Mouse (Mus musculus): Measurements from ENCODE around the gene Cerkl.

Gene Cerkl

DNA sequence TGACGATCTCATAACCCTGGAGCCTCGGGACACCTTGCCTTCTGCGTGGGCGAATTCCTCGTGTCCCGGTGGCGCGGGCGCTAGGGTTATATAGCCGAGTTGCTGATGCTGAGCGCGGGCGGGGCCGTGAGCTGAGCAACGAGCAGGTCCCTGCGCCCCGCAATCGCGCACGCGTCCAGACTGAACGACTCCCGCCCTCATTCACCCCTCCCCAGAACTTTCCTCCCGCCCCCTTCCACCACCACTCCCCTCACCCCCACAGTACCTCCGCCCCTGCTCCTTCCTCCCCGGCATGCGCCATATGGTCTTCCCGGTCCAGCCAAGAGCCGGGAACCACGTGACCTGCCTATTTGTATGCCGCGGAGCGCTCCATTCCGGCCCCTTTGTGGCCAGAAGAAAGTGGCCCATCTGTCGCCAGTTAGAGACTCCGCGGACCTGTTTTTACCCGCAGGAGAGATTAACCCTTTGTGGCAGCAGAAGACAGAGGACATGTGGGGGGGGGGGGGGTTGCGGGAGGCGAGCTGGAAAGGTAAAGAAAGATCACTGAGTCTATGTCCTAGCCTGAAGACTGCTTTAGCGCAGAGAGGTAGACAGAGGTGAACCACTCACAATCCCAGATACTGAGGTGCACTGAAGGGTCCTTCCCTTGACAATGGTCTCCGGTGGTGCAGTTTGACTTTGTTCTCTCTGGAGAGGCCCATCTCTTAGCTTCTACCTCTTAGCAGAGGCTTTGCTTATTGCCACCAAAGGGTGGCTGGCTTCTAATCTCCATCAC lies at the start of gene Cerkl, which contains the start of gene Neurod1:
Gene Cerkl, minus strand, starts transcription at position 211 of the 775 bp plus-strand sequence.
Gene Neurod1, minus strand, starts transcription at position 177 of the 775 bp plus-strand sequence.
- DNase-seq (ENCODE audit: extremely low spot score), result peak; percentile 77

DNA sequence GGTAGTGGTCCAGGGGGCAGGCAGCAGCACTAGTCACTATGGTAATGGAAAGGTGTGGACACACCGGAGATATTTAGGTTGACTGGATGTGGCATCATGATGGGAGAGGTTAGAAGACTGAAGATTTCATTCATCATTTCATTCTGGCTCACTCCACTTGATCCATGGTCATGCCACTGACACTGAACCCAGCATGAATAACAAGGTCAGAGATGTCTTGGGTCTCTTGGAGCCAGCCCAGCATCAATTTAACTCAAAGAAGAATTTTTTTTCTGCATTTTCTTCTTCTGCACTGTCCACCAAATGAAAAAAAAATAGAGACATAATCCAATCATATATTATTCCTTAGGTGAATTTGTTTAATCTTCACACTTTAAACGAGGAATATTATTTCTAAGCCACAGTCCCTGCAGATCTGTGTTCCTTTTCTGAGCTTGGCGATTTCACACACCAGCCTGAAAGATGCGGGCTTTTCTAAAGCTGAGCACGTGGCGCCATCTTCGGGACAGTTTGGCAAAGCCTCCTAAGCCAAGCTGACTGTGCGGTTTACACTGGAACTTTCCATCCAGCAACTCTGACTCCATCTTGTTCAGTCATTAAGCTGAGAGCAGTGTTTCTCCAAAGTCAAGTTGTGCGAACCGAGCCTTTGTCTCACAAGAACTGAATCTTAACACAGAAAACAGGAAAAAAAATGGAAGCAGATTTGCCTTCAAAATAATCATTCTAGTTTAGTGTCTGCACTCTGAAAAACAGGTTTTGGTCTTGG lies 42.6 kb upstream of the Cerkl start:
- peak; percentile 57 for DNase-seq (ENCODE audit: extremely low spot score)

DNA sequence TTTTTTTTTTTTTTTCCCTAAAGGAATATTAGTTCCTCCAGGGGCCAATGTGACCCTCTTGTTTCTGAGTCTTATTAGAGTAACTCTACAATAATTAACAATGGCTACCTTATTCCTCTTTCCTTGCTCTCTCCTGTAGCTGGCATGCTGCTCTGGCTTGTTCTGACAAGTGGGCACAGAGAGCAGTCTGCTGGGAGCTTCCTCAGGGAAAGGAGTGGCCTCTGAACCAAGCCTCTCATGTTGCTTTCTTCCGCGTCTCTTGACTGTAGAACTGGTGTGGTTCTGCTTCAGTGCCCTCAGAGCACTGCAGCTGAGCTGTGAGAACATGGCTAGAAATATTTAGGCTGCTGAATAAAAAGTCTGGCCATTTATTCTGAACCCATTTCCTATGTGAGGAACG lies 28.5 kb upstream of the Cerkl start:
- no peak for DNase-seq (ENCODE audit: extremely low spot score)

DNA sequence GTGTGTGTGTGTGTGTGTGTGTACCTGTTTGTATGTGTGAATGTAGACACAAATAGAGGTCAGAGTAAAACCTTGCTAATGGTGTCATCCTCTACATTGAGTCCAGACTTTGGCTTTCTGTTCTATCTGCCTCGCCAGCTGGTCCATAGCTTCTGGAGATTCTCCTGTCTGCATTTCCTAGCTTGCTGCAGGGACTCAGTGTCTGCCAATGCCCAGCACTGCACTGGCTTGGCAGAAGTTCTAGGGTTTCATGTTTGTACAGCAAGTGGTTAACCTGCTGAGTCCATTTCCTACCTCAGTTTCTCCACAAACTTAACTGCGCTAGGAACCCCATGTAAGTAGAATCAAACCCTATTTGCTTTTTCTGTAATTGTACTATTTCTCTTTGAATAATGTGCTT lies 25.9 kb upstream of the Cerkl start:
- no peak for DNase-seq (ENCODE audit: extremely low spot score)

DNA sequence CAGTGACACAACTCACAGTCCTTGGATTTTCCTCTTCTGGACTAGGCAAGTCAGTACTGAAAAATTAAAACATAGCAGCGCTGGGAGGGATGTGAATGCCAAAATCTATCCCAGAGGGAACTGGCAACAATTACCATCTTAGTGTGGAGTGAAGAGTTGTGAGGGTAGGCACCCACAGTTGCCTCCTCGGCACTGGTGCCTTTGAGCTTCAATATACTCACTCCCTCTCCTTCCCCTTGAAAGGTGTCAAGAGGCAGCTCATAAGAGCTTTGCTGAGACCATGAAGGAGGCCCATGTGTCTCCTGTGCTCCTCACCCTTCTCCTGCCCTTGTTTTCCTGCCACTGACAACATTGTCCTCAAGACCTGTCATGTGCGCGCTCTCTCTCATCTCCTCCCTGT lies 5.8 kb upstream of the Cerkl start:
- no peak for DNase-seq (ENCODE audit: extremely low spot score)

DNA sequence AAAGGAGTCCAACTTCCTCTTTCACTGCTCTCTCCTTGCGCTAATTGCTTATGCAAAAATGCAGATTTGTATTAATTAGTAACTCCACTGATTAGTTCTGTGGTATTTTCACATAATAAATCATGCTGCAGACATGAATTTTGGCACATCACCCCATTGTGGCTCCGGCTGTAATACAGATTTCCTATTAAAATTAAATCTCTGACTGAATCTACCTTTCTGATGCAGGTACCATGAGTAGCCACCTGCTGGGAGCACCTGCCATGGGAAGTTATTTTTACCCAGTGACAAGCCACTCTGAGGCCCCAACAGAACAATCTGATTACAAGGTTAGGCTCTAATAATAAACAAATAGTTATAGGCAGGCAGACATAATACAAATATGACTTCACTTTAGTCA lies 5.3 kb upstream of the Cerkl start:
- DNase-seq (ENCODE audit: extremely low spot score), result no peak

DNA sequence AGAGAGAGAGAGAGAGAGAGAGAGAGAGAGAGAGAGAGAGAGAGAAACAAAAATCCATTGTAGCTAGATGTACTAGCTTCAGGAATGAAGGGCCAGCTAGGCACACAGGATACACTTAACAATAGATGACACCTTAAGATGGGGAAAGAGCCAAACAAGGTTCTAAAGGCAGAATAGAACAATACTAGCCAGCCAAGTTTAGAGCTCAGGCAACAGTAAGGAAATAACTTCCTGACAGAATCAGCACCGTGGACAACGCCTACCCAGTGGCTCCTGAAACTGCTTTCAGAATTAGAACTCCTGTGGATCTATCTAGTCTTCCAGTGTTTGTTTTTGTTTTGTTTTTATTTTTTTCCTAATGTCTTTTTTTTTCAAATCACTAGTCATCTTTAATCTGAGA lies 4.0 kb upstream of the Cerkl start:
- peak; percentile 36 for DNase-seq (ENCODE audit: extremely low spot score)

DNA sequence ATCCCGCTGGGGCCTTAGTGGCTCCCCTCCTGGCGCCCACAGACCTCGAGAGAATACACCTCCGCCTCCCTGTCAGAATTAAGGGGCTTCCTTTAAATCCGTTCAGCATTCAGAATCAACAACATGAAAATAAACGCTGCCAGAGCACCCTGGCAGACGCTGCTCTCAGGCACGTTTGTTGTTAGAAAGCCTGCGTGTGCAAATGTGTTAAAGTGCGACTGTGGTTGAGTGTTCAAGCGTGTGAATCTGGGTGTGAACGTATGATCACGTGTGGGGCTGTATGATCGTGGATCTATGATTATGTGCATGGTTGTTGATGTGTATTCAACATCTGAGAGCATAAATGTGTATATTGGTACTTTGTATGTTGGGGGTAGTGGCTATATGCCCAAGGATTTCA lies 3.5 kb upstream of the Cerkl start:
- no peak for DNase-seq (ENCODE audit: extremely low spot score)

DNA sequence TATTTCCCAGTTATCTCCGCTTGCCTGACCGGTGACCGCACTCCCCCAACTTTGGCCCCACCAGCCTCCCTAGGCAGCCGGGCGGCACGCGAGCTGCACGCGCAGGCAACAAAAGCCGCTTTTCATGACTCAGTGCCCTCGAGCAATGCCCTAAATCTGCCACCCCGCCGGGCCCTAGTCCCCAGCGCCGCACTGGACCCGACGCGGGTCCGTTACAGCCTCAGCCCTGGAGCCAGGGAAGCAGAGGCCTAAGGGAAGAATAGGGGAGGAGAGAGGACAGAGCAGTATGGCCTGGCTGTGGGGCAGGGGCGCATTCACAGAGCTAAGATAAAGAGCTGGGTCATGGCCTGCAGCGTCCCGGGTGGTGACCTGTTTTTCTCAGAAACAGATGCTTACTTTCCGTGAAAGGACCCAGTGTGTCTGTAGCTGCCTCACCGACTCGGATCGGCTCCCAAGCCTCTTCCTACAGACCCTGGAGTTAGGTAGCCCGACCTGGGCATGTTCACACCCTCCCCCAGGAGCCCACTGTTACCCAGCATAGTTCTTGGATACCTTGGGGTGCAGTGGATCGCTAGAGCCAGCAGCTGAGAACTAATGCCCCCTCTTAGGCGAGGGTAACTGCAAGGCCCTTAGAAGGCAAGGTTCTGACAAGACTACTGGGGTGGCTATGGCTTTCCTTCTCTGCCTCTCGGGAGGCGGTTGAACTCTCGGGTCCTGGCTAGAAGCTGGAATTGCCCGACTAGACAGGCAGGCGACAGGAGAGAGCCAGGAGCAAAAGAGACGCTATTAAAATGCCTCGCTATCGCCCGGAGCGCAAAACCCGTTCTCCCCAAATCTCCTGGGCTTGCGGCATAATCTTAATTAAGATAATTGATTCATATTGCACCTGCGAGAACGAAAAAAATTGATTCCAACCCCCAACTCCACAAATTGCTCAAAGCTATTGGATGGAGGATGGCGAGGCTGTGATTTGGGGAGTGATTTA lies 2.8 kb upstream of the Cerkl start:
- DNase-seq (ENCODE audit: extremely low spot score), result peak; percentile 73

DNA sequence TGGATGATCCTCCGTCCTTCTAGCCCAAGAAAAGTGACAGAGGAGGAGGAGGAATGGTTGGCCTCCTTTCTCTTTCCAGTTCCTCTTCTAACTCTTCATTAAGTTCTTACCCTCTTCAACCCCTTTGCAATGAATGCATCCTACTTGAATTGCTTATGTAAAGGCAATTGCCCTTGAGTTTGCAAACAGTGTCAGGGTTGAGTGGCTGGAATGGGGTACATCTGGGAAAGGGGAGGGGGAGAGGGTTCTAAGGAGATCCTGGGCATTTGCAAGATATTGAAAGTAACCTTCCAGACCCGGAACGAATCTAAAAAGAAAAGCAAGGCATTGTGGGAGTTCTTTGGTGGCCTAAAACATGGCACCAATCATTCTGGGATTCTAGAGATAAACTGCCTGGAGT lies 1.3 kb upstream of the Cerkl start:
- DNase-seq (ENCODE audit: extremely low spot score), result no peak

DNA sequence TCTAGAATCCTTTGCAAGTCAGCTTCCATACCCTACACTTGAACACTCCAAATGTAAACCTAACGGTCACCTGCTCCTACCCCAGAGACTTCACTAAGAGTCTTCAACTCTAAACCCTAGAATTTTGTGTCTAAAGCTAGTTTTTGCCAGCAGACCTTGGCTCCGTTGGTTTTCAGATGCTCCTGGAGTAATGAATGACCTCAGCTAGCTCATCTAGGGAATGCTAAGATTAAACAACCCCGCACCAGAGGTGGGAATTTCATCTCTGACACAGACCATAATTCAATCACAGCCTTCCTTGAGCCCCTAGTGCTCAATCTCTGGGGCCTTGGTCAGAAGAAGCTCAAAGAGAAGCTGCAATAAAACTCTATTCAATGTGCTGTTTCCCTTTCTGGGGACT lies 849 bp upstream of the Cerkl start:
- no peak for DNase-seq (ENCODE audit: extremely low spot score)

DNA sequence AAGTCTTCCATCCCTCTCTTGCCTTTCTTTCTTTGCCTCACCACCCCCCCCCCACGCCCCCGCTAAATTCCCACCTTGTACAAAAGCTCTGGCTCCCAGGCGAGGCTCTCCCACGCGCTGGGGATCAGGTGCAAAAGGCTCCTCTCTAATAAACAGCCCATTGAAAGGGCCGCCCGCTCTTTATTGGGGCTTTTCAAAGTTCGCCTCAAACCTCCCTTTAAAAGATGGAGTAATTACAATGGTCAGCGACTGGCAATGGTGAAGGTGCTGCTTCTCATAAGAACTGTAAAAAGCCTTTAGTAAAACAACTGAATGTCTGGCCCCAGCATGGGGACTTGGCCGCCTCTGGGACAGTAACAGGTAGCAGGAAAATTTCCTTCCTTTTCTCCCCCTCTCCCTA lies 939 bp downstream of the Cerkl start:
- DNase-seq (ENCODE audit: extremely low spot score), result no peak

DNA sequence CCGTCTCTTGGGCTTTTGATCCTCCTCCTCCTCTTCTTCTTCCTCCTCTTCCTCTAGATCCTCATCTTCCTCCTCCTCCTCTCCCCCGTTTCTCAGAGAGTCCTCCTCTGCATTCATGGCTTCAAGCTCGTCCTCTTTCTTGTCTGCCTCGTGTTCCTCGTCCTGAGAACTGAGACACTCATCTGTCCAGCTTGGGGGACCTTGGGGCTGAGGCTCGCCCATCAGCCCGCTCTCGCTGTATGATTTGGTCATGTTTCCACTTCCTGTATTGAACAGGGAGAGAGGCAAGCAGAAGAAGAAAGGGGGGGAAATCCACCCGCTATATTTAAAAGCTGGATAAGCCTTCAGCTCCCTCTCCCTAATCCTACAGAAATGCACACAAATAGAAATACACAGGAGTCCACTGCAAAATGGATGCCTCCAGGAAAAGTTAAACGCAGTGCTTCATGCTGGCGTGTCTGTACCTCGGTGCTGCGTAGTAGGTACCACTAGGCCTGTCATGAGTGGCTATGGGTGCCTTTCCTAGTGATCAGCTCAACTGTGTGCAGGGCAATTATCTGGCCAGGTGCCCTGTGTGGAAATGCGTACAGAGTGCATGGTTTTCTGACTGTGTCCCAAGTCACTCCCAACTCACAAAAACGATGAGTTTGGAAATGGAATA lies 1.7 kb downstream of the Cerkl start:
- no peak for DNase-seq (ENCODE audit: extremely low spot score)

DNA sequence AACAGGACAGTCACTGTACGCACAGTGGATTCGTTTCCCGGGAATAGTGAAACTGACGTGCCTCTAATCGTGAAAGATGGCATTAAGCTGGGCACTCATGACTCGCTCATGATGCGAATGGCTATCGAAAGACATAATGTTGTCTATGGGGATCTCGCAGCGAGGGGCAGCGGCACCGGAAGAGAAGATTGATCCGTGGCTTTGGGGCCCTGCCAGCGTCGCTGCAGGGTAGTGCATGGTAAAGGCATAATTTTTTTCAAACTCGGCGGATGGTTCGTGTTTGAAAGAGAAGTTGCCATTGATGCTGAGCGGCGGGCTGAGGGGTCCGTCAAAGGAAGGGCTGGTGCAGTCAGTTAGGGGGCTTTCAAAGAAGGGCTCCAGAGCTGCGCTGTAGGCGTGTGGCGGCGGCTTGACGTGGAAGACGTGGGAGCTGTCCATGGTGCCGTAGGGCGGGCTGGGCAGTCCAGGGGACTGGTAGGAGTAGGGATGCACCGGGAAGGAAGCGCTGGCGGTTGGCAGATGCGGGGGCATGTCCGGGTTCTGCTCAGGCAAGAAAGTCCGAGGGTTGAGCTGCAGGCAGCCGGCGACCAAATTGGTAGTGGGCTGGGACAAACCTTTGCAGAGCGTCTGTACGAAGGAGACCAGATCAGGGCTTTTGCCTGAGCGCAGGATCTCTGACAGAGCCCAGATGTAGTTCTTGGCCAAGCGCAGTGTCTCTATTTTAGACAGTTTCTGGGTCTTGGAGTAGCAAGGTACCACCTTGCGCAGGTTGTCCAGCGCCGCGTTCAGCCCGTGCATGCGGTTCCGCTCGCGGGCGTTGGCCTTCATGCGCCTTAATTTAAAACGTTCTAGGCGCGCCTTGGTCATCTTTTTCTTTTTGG lies 2.4 kb downstream of the Cerkl start:
- DNase-seq (ENCODE audit: extremely low spot score), result peak; percentile 87

DNA sequence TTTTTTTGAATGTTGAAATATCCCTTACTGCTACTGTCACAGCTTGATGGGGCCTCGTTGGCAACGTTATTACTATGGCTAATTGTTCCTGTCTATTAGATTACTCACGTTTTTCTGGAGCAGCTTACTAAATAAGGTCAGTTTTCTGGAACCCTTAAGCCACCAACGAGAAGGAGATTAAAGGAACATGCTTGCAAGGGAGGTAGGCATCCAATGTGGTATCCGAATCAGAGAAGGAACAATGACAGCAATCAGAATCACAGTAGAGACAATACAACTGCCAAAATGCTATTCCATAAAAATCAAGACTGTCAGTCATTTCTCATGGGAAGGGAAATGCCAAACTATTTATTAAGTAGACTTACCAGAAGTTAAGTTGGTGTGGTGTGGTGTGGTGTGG lies 5.1 kb downstream of the Cerkl start:
- DNase-seq (ENCODE audit: extremely low spot score), result no peak

DNA sequence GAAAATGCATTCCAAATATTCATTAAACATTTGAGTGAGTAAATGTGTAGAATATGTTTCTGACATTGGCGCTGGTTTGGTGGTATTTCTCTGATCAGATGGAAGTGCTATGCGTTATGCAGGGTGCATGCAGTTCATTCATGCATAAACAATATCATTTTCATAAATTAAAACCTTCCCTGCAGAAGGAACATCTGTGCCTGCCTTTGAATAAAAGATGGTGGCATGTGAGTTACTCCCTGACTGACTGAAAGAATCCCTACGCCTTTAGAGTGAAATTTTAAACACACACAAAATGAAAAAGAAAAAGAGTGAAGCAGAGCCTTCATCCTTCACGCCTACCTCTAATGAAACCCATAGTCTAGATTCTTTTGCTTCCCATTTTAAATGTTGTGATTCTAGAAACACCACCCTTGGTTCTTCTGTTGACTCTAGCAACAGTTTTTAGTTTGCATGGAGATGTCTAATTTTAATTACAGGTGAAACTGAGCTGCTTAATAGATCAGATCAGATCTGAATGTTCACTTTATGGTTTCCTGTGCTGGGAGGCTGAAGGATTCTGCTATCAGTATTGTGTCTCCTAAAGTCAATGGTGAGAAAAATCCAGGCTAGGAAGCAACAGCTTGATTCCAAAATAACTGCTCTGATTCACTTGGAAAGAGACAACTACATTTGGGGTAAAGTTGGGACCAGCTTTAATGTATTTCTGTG lies 5.7 kb downstream of the Cerkl start:
- no peak for DNase-seq (ENCODE audit: extremely low spot score)

DNA sequence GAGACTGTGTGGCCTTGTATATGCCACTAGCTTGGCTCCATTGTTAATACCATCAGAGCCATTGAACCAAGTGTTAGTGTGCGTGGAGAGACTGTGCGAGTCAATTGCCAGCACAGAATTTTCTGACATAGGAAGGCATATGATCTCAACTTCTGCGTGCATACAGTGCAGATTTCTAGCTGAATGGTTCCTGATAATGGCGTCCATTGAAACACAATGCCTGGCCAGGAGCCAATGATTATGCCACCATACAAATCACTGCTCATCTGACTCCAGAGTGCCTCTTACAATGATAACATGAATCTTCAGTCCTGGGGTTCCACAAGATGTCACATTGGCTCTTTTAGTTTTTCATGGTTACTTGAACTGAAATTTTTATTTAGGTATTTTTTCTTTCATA lies 7.2 kb downstream of the Cerkl start:
- no peak for DNase-seq (ENCODE audit: extremely low spot score)

DNA sequence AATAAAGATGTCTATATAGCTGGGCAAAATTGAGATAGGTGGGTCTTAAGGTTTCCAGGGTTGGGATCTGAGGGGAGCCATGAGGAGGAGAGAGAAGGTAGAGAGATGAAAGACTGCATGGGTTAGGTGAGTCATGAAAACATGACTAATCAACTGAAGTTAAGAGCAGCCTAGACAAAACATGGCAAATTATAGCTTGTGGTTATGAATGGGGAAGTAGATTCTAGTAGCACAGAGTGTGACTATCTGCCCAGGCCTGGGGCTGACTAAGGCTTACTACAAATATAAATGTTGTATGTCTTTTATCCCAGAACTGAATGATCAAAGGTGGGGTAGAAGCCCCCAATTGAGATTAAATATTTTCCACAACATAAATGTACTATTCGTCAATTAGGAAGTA lies 9.4 kb downstream of the Cerkl start:
- DNase-seq (ENCODE audit: extremely low spot score), result no peak

DNA sequence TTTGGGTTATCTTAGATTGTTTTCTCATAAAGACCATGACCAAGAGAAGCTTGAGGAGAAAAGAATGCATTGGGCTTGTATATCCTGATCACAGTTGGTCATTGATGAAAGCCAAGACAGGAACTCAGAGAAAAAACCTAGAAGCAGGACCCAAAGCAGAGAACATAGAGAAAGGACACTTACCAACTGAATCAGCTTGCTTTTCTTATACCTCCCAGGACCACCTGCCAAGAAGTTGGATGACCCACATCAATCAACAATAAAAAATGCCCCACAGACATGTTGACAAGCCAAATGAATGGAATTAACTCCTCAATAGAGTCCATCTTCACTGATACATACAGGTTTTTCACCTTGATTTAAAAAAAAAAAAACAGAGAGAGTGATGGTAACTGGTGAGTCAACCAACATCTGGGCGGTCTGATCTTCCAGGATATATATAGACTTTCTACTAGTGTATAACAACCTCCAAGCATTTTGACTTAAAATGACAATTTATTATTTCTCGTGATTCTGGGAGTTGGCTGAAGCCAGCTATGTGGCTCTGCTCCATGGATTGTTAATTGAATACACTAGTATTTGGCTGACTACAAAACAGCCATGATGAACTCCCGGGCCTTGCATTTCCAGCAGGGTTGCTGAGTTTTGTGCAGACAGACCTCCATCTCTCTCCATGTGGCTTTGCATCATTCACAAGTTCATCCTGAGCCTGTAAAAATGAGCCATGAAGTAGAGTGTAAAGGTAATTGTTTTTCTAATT lies 12.5 kb downstream of the Cerkl start:
- no peak for DNase-seq (ENCODE audit: extremely low spot score)
